Comparison of ENCODE assay signal across 20 mouse cellular contexts in the genomic region with DNA sequence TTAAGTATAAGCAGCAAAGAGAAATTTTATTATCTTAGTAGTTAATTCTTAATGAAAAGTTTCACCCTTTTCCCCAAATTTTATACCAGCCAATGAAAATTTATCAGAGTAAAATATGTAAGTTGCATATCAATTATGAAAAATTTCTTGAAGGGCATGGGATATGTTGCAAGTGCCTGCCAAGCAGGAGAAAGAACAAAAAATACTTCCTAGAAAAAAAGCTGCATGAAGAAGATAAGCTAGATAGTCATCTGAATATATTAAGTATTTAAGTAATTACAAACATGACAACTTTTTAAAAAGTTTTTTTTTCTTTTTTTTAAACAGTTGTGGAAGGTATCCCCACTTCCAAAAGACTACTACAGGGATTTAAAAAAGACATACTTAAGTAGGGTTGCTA.
DNase-seq lines count a peak whose midpoint lies in the region; ATAC-seq and TF ChIP-seq lines count a peak whose summit lies in the region.
"Had no signal": no experiment of that assay in that cellular context is flagged by ENCODE, and none has a peak within 500 bp of the region (broad histone marks: within the 10 kb centered on the region; RNA-seq: fewer than 3 reads in every experiment).

No protein-coding gene starts in this region.

- no peaks in the 10 kb centered on the region for H3K9me3 ChIP-seq in liver, embryonic 12.5 days (replicated peaks)
- no peaks in the 10 kb centered on the region for H3K9me3 ChIP-seq in liver, embryonic 11.5 days (ENCODE audit: control insufficient read depth, low read length)
- no peaks in the 10 kb centered on the region for H3K9me3 ChIP-seq in MEL (replicated peaks; ENCODE audit: insufficient read depth, low read length)
- H3K9me3 ChIP-seq: embryonic facial prominence, embryonic 13.5 days; embryonic facial prominence, embryonic 15.5 days; forebrain, embryonic 10.5 days; forebrain, embryonic 12.5 days had no signal

- no peaks in the 10 kb centered on the region for H3K27me3 ChIP-seq in liver, embryonic 12.5 days (replicated peaks)
- no peaks in the 10 kb centered on the region for H3K27me3 ChIP-seq in liver, embryonic 11.5 days (replicated peaks; ENCODE audit: control insufficient read depth, insufficient read depth, low read length)
- H3K27me3 ChIP-seq in MEL (ENCODE audit: control insufficient read depth in 1 of 2, insufficient read depth in 2 of 2, low read length in 2 of 2), result no peaks in the 10 kb centered on the region
- H3K27me3 ChIP-seq: embryonic facial prominence, embryonic 13.5 days; embryonic facial prominence, embryonic 15.5 days; forebrain, embryonic 12.5 days had no signal

- TF ChIP-seq EP300 in MEL (IDR thresholded peaks at IDR 0.05; ENCODE audit: low read depth in 1 of 2, low read length in 2 of 2), result peak; percentile 62 to 63; a peak in 3 of 4 replicates

- H3K79me2 ChIP-seq in MEL (ENCODE audit: control insufficient read depth, insufficient read depth, low read length, poor library complexity), result no peaks in the 10 kb centered on the region

- H3K9ac ChIP-seq in liver, embryonic 12.5 days, result no peak overlapping the region
- H3K9ac ChIP-seq in liver, embryonic 11.5 days (ENCODE audit: low read depth, low read length), result no peak overlapping the region
- no peak overlapping the region; the same call in 1 of the 2 replicates for H3K9ac ChIP-seq in MEL (ENCODE audit: control insufficient read depth, low read depth, low read length, poor library complexity, severe bottlenecking)
- H3K9ac ChIP-seq: embryonic facial prominence, embryonic 13.5 days; embryonic facial prominence, embryonic 15.5 days; forebrain, embryonic 12.5 days had no signal

- no peak for TF ChIP-seq RAD21 in MEL (IDR thresholded peaks at IDR 0.05; ENCODE audit: low read depth, low read length)

- H3K4me2 ChIP-seq in liver, embryonic 12.5 days, result no peak overlapping the region
- H3K4me2 ChIP-seq in liver, embryonic 11.5 days, result no peak overlapping the region
- H3K4me2 ChIP-seq: embryonic facial prominence, embryonic 13.5 days; embryonic facial prominence, embryonic 15.5 days; forebrain, embryonic 12.5 days had no signal

- no peak for TF ChIP-seq CTCF in MEL (IDR thresholded peaks at IDR 0.05 in 2 of 3, conservative IDR thresholded peaks at IDR 0.05 in 1 of 3; ENCODE audit: control insufficient read depth in 1 of 3, insufficient read depth in 1 of 3, low read depth in 2 of 3, low read length in 3 of 3, poor library complexity in 1 of 3, severe bottlenecking in 1 of 3)

- no peak for DNase-seq in liver, embryonic 11.5 days (ENCODE audit: low spot score)
- peak; percentile 46 for DNase-seq in 416B (ENCODE audit: low read depth)
- peak; percentile 24 for DNase-seq in MEL (ENCODE audit: low read depth, low spot score)
- DNase-seq in cerebellum, postnatal 10 days, result no peak
- DNase-seq in right cerebral cortex, postnatal 14 days, result no peak
- DNase-seq: adrenal gland, adult 2 months; adrenal gland, postnatal 10 days; adrenal gland, postnatal 25 days; cerebellum, adult 11-12 months; cerebellum, adult 8-10 months; cerebellum, adult 9-11 months; cerebellum, postnatal 25 days; embryo, embryonic 11 days had no signal

- H3K27ac ChIP-seq in liver, embryonic 12.5 days, result peak overlapping the region; percentile 51; the same call in 1 of the 2 replicates
- no peak overlapping the region for H3K27ac ChIP-seq in liver, embryonic 11.5 days (ENCODE audit: low read depth, low read length)
- H3K27ac ChIP-seq in MEL (ENCODE audit: control insufficient read depth, low read depth, low read length), result peak overlapping the region; percentile 62
- H3K27ac ChIP-seq: embryonic facial prominence, embryonic 13.5 days; embryonic facial prominence, embryonic 15.5 days; forebrain, embryonic 10.5 days; forebrain, embryonic 12.5 days had no signal

- no peaks in the 10 kb centered on the region for H3K36me3 ChIP-seq in liver, embryonic 12.5 days
- H3K36me3 ChIP-seq in liver, embryonic 11.5 days (ENCODE audit: control insufficient read depth, insufficient read depth, low read length), result no peaks in the 10 kb centered on the region
- peaks cover 0 to 45% of the 10 kb centered on the region in 2 experiments; a peak in 3 of 4 replicates for H3K36me3 ChIP-seq in MEL (ENCODE audit: control insufficient read depth in 1 of 2, insufficient read depth in 2 of 2, low read length in 2 of 2)
- H3K36me3 ChIP-seq: embryonic facial prominence, embryonic 13.5 days; embryonic facial prominence, embryonic 15.5 days had no signal

- no peak for TF ChIP-seq POLR2A in MEL (IDR thresholded peaks at IDR 0.05; ENCODE audit: control insufficient read depth in 1 of 2, insufficient read depth in 1 of 2, low read depth in 1 of 2, low read length in 2 of 2, poor library complexity in 1 of 2)

- H3K4me3 ChIP-seq in liver, embryonic 12.5 days, result no peak overlapping the region
- no peak overlapping the region for H3K4me3 ChIP-seq in liver, embryonic 11.5 days (ENCODE audit: low read depth, low read length)
- H3K4me3 ChIP-seq in MEL (ENCODE audit: control insufficient read depth in 1 of 2, insufficient read depth in 1 of 2, low read depth in 2 of 2, low read length in 2 of 2), result no peak overlapping the region
- H3K4me3 ChIP-seq: embryonic facial prominence, embryonic 13.5 days; embryonic facial prominence, embryonic 15.5 days; forebrain, embryonic 10.5 days; forebrain, embryonic 12.5 days had no signal

- ATAC-seq in liver, embryonic 12.5 days, result no peak
- no peak for ATAC-seq in liver, embryonic 11.5 days (replicated peaks; ENCODE audit: low FRiP score)
- ATAC-seq: forebrain, embryonic 14.5 days; forebrain, embryonic 16.5 days had no signal

- peaks cover 25% of the 10 kb centered on the region for H3K4me1 ChIP-seq in liver, embryonic 12.5 days
- peaks cover 8% of the 10 kb centered on the region for H3K4me1 ChIP-seq in liver, embryonic 11.5 days (replicated peaks; ENCODE audit: control insufficient read depth, insufficient read depth, low read length)
- H3K4me1 ChIP-seq in MEL (ENCODE audit: control insufficient read depth in 1 of 2, insufficient read depth in 2 of 2, low read length in 2 of 2), result peaks cover 13 to 38% of the 10 kb centered on the region in 2 experiments
- H3K4me1 ChIP-seq: embryonic facial prominence, embryonic 13.5 days; embryonic facial prominence, embryonic 15.5 days had no signal

TF ChIP-seq in MEL, 35 proteins besides CTCF, POLR2A, EP300 and RAD21:
- peak; percentile 71 for TF ChIP-seq ZNF384 (IDR thresholded peaks at IDR 0.05; ENCODE audit: low read depth, low read length)
- 0 out of 2 replicates have a peak, but pooled peaks have one; percentile 44 for TF ChIP-seq GATA1 (IDR thresholded peaks at IDR 0.05; ENCODE audit: low read depth, low read length)
- TF ChIP-seq MAFK (IDR thresholded peaks at IDR 0.05; ENCODE audit: borderline replicate concordance, low read depth, low read length), result no peak
- TF ChIP-seq TCF12 (IDR thresholded peaks at IDR 0.05; ENCODE audit: low read depth, low read length), result peak; percentile 61

Comparison
In these comparisons a context has a peak if more than half of its experiments do, and no peak if none do; other contexts are left out.
1. DNase-seq: peak in 416B (single experiment) and MEL (single experiment); none in liver, embryonic 11.5 days (single experiment), cerebellum, postnatal 10 days (0 of 2) and right cerebral cortex, postnatal 14 days (single experiment).